Mouse (Mus musculus): ENCODE results near the gene Actn4. TPM values are rescaled to one million over a fixed set of nuclear protein-coding genes. Genes with fewer than 3 reads are reported as not detected.
"Not testable (repeated sequence)": the region's sequence is repeated elsewhere in the genome, so short reads cannot be mapped to it uniquely, and the experiment has no call there.

The Actn4 gene
- polyA plus RNA-seq, 1 experiment from 2014 or later, result 413 TPM

- no peak overlapping the region for H3K4me3 ChIP-seq (replicated peaks; ENCODE audit: low read length)
- no peak for ATAC-seq (ENCODE audit: insufficient read depth, low FRiP score)
- H3K4me1 ChIP-seq (ENCODE audit: control insufficient read depth, insufficient read depth, low read length), result no peaks in the 10 kb centered on the region
- no peaks in the 10 kb centered on the region for H3K9me3 ChIP-seq (replicated peaks; ENCODE audit: control insufficient read depth, low read length)
- H3K27ac ChIP-seq (ENCODE audit: low read length), result no peak overlapping the region
- no peak overlapping the region for H3K9ac ChIP-seq (ENCODE audit: low read length)
- no peak overlapping the region for H3K4me2 ChIP-seq (ENCODE audit: low read depth, low read length)
- 81% methylated on average over 10 of the region's 10 CpGs for WGBS
- H3K36me3 ChIP-seq (ENCODE audit: control insufficient read depth, insufficient read depth, low read length), result no peaks in the 10 kb centered on the region
- H3K27me3 ChIP-seq (ENCODE audit: control insufficient read depth, insufficient read depth, low read length), result no peaks in the 10 kb centered on the region
Measured at GRCm38 (mm10) chr7:28880554-28880953, 81.6 kb downstream of the Actn4 start.

- Histone ChIP-seq H3K4me3 (replicated peaks; ENCODE audit: low read length) (no peak overlapping the region), H3K4me1 (ENCODE audit: control insufficient read depth, insufficient read depth, low read length) (no peaks in the 10 kb centered on the region), H3K27ac (ENCODE audit: low read length) (no peak overlapping the region), H3K4me2 (ENCODE audit: low read depth, low read length) (no peak overlapping the region), H3K9me3 (replicated peaks; ENCODE audit: control insufficient read depth, low read length) (no peaks in the 10 kb centered on the region), H3K36me3 (ENCODE audit: control insufficient read depth, insufficient read depth, low read length) (no peaks in the 10 kb centered on the region), H3K9ac (ENCODE audit: low read length) (no peak overlapping the region), H3K27me3 (ENCODE audit: control insufficient read depth, insufficient read depth, low read length) (no peaks in the 10 kb centered on the region)
- 72% methylated on average over 7 of the region's 7 CpGs for WGBS
- no peak for ATAC-seq (ENCODE audit: insufficient read depth, low FRiP score)
Measured at GRCm38 (mm10) chr7:28879606-28880005, 82.5 kb downstream of the Actn4 start.

- Histone ChIP-seq H3K27me3 (ENCODE audit: control insufficient read depth, insufficient read depth, low read length) (no peaks in the 10 kb centered on the region), H3K9me3 (replicated peaks; ENCODE audit: control insufficient read depth, low read length) (no peaks in the 10 kb centered on the region), H3K4me3 (replicated peaks; ENCODE audit: low read length) (no peak overlapping the region), H3K36me3 (ENCODE audit: control insufficient read depth, insufficient read depth, low read length) (no peaks in the 10 kb centered on the region), H3K4me1 (ENCODE audit: control insufficient read depth, insufficient read depth, low read length) (no peaks in the 10 kb centered on the region), H3K9ac (ENCODE audit: low read length) (no peak overlapping the region), H3K4me2 (ENCODE audit: low read depth, low read length) (no peak overlapping the region), H3K27ac (ENCODE audit: low read length) (no peak overlapping the region)
- no peak for ATAC-seq (ENCODE audit: insufficient read depth, low FRiP score)
- WGBS, result 81% methylated on average over 4 of the region's 4 CpGs
Measured at GRCm38 (mm10) chr7:28877856-28878255, 84.3 kb downstream of the Actn4 start.

GRCm38 (mm10) chr7:28877155-28877554 is 85.0 kb downstream of the Actn4 start:
- no peak for ATAC-seq (ENCODE audit: insufficient read depth, low FRiP score)
- H3K9me3 ChIP-seq (replicated peaks; ENCODE audit: control insufficient read depth, low read length), result no peaks in the 10 kb centered on the region
- 82% methylated on average over 7 of the region's 7 CpGs for WGBS
- no peaks in the 10 kb centered on the region for H3K4me1 ChIP-seq (ENCODE audit: control insufficient read depth, insufficient read depth, low read length)
- H3K27ac ChIP-seq (ENCODE audit: low read length), result no peak overlapping the region
- no peak overlapping the region for H3K4me2 ChIP-seq (ENCODE audit: low read depth, low read length)
- no peak overlapping the region for H3K9ac ChIP-seq (ENCODE audit: low read length)
- no peaks in the 10 kb centered on the region for H3K27me3 ChIP-seq (ENCODE audit: control insufficient read depth, insufficient read depth, low read length)
- no peaks in the 10 kb centered on the region for H3K36me3 ChIP-seq (ENCODE audit: control insufficient read depth, insufficient read depth, low read length)
- H3K4me3 ChIP-seq (replicated peaks; ENCODE audit: low read length), result no peak overlapping the region

- Histone ChIP-seq H3K4me1 (ENCODE audit: control insufficient read depth, insufficient read depth, low read length) (no peaks in the 10 kb centered on the region), H3K4me3 (replicated peaks; ENCODE audit: low read length) (no peak overlapping the region), H3K9me3 (replicated peaks; ENCODE audit: control insufficient read depth, low read length) (no peaks in the 10 kb centered on the region), H3K27ac (ENCODE audit: low read length) (no peak overlapping the region), H3K9ac (ENCODE audit: low read length) (no peak overlapping the region), H3K27me3 (ENCODE audit: control insufficient read depth, insufficient read depth, low read length) (no peaks in the 10 kb centered on the region), H3K36me3 (ENCODE audit: control insufficient read depth, insufficient read depth, low read length) (no peaks in the 10 kb centered on the region), H3K4me2 (ENCODE audit: low read depth, low read length) (no peak overlapping the region)
- WGBS, result 72% methylated on average over 4 of the region's 4 CpGs
- no peak for ATAC-seq (ENCODE audit: insufficient read depth, low FRiP score)
Measured at GRCm38 (mm10) chr7:28876099-28876498, 86.0 kb downstream of the Actn4 start.

GRCm38 (mm10) chr7:28874565-28874964 is 87.6 kb downstream of the Actn4 start:
- ATAC-seq (ENCODE audit: insufficient read depth, low FRiP score), result no peak
- Histone ChIP-seq H3K4me2 (ENCODE audit: low read depth, low read length) (no peak overlapping the region), H3K4me1 (ENCODE audit: control insufficient read depth, insufficient read depth, low read length) (no peaks in the 10 kb centered on the region), H3K4me3 (replicated peaks; ENCODE audit: low read length) (no peak overlapping the region), H3K27ac (ENCODE audit: low read length) (no peak overlapping the region), H3K9ac (ENCODE audit: low read length) (no peak overlapping the region), H3K9me3 (replicated peaks; ENCODE audit: control insufficient read depth, low read length) (no peaks in the 10 kb centered on the region), H3K27me3 (ENCODE audit: control insufficient read depth, insufficient read depth, low read length) (no peaks in the 10 kb centered on the region), H3K36me3 (ENCODE audit: control insufficient read depth, insufficient read depth, low read length) (no peaks in the 10 kb centered on the region)
- 73% methylated on average over 2 of the region's 2 CpGs for WGBS

GRCm38 (mm10) chr7:28870901-28871664 is 91.1 kb downstream of the Actn4 start:
- no peak overlapping the region for H3K9ac ChIP-seq (ENCODE audit: low read length)
- peaks cover 9% of the 10 kb centered on the region for H3K4me1 ChIP-seq (ENCODE audit: control insufficient read depth, insufficient read depth, low read length)
- H3K4me3 ChIP-seq (replicated peaks; ENCODE audit: low read length), result no peak overlapping the region
- no peak for ATAC-seq (ENCODE audit: insufficient read depth, low FRiP score)
- WGBS, result 83% methylated on average over 24 of the region's 24 CpGs
- no peak overlapping the region for H3K27ac ChIP-seq (ENCODE audit: low read length)
- no peaks in the 10 kb centered on the region for H3K9me3 ChIP-seq (replicated peaks; ENCODE audit: control insufficient read depth, low read length)
- H3K36me3 ChIP-seq (ENCODE audit: control insufficient read depth, insufficient read depth, low read length), result no peaks in the 10 kb centered on the region
- no peak overlapping the region for H3K4me2 ChIP-seq (ENCODE audit: low read depth, low read length)
- no peaks in the 10 kb centered on the region for H3K27me3 ChIP-seq (ENCODE audit: control insufficient read depth, insufficient read depth, low read length)

GRCm38 (mm10) chr7:28867508-28868340 is 94.4 kb downstream of the Actn4 start:
- H3K9me3 ChIP-seq (replicated peaks; ENCODE audit: control insufficient read depth, low read length); H3K36me3 ChIP-seq (ENCODE audit: control insufficient read depth, insufficient read depth, low read length); H3K27me3 ChIP-seq (ENCODE audit: control insufficient read depth, insufficient read depth, low read length): not testable (repeated sequence)
- Histone ChIP-seq H3K4me1 (ENCODE audit: control insufficient read depth, insufficient read depth, low read length) (peaks cover 30% of the 10 kb centered on the region), H3K4me2 (ENCODE audit: low read depth, low read length) (peak overlapping the region; percentile 38), H3K9ac (ENCODE audit: low read length) (peak overlapping the region; percentile 61; the same call in 1 of the 2 replicates), H3K27ac (ENCODE audit: low read length) (peak overlapping the region; percentile 62; the same call in 1 of the 2 replicates), H3K4me3 (replicated peaks; ENCODE audit: low read length) (0 out of 2 replicates have a peak overlapping the region, but pooled peaks have one; percentile 15)
- peak; percentile 30; the same call in 1 of the 2 replicates for ATAC-seq (ENCODE audit: insufficient read depth, low FRiP score)
- WGBS, result 26% methylated on average over 23 of the region's 23 CpGs

Measured in stomach, embryonic 16.5 days (tissue).